Mouse (Mus musculus) neural tube, embryonic 13.5 days (tissue): ENCODE measurements around the gene Dact3. TPM values are rescaled to one million over a fixed set of nuclear protein-coding genes. Genes with fewer than 3 reads are reported as not detected.

Experiments
- ATAC-seq: fragments of 200-750 bp; cut with Nextera tagmentation; 2 replicates; pipeline ENCODE4 v1.8.0; 2017; ENCODE audit warnings: low read depth, mild to moderate bottlenecking, moderate TSS enrichment, moderate library complexity
- H3K27ac ChIP-seq: fragments of 300-500 bp; sonication (generic); replicated peaks from 2 replicates; pipeline ENCODE4 v1.5.1; 2015; ENCODE audit warnings: moderate library complexity, mild to moderate bottlenecking, inconsistent platforms
- H3K27me3 ChIP-seq: fragments of 300-500 bp; sonication (generic); 2 replicates; pipeline ENCODE4 v1.6.1; 2015; ENCODE audit warnings: mild to moderate bottlenecking, inconsistent platforms
- H3K36me3 ChIP-seq: fragments of 300-500 bp; sonication (generic); 2 replicates; pipeline ENCODE4 v1.6.1; 2015; ENCODE audit warnings: mild to moderate bottlenecking, inconsistent platforms
- H3K4me1 ChIP-seq: fragments of 300-500 bp; sonication (generic); replicated peaks from 2 replicates; pipeline ENCODE4 v1.6.1; 2015; ENCODE audit warnings: inconsistent platforms
- H3K4me2 ChIP-seq: fragments of 300-500 bp; sonication (generic); 2 replicates; pipeline ENCODE4 v1.6.1; 2015; ENCODE audit warnings: inconsistent platforms, mild to moderate bottlenecking, moderate library complexity
- H3K4me3 ChIP-seq: fragments of 300-500 bp; sonication (generic); 2 replicates; pipeline ENCODE4 v1.5.1; 2015; ENCODE audit warnings: mild to moderate bottlenecking, inconsistent platforms
- H3K9ac ChIP-seq: fragments of 300-500 bp; sonication (generic); 2 replicates; pipeline ENCODE4 v1.6.1; 2015; ENCODE audit warnings: moderate library complexity, mild to moderate bottlenecking, inconsistent platforms
- H3K9me3 ChIP-seq: fragments of 300-500 bp; sonication (generic); 2 replicates; pipeline ENCODE4 v1.6.1; 2016; ENCODE audit warnings: inconsistent platforms
- WGBS: fragments of 180-500 bp; shearing (Covaris S2); methylation state at CpG from one replicate; pipeline ENCODE4 v1.1.7; 2015; 5-methylcytosine and 5-hydroxymethylcytosine counted together
- polyA plus RNA-seq: library from polyadenylated mRNA; unstranded; fragments of >200 nt; fragmentation: Nextera tagmentation; extraction: Ambion mirVana; gene quantifications from 2 replicates; pipeline ENCODE4 v1.2.1, GENCODE M21; 2015

The Dact3 gene
- polyA plus RNA-seq, 1 experiment from 2014 or later: 3.9 TPM

- peaks cover 41% of the 10 kb centered on the region for H3K36me3 ChIP-seq
- WGBS: 17% methylated on average over 9 of the region's 9 CpGs
These were observed 4.9 kb downstream of the Dact3 start for GRCm38 (mm10) chr7:16879796-16880547.

GRCm38 (mm10) chr7:16880615-16881014 is 5.5 kb downstream of the Dact3 start:
- Histone ChIP-seq H3K4me3 (0 out of 2 replicates have a peak overlapping the region, but pooled peaks have one; percentile 0), H3K27ac (peak overlapping the region; percentile 59), H3K4me1 (peaks cover 33% of the 10 kb centered on the region), H3K4me2 (0 out of 2 replicates have a peak overlapping the region, but pooled peaks have one; percentile 11), H3K36me3 (peaks cover 48% of the 10 kb centered on the region), H3K27me3 (peaks cover 37% of the 10 kb centered on the region), H3K9me3 (peaks cover 6% of the 10 kb centered on the region), H3K9ac (peak overlapping the region; percentile 36; the same call in 1 of the 2 replicates)
- 8% methylated on average over 5 of the region's 5 CpGs for WGBS
- ATAC-seq: no peak

More at GRCm38 (mm10) chr7:16879796-16880547, 4.9 kb downstream of the Dact3 start:
- Histone ChIP-seq H3K9ac (peak overlapping the region; percentile 36; the same call in 1 of the 2 replicates), H3K4me3 (0 out of 2 replicates have a peak overlapping the region, but pooled peaks have one; percentile 0), H3K27ac (peak overlapping the region; percentile 59), H3K27me3 (peaks cover 31% of the 10 kb centered on the region), H3K9me3 (0 out of 2 replicates have a peak, but pooled peaks cover under 1% of the 10 kb centered on the region), H3K4me2 (peak overlapping the region; percentile 11; the same call in 1 of the 2 replicates), H3K4me1 (peaks cover 35% of the 10 kb centered on the region)
- no peak for ATAC-seq

- H3K4me1 ChIP-seq: peaks cover 16% of the 10 kb centered on the region
- 91% methylated on average over 6 of the region's 6 CpGs for WGBS
- H3K27me3 ChIP-seq: peaks cover 60% of the 10 kb centered on the region
- no peak for ATAC-seq
- H3K4me2 ChIP-seq: no peak overlapping the region
- H3K27ac ChIP-seq: no peak overlapping the region
- H3K36me3 ChIP-seq: peaks cover 67% of the 10 kb centered on the region
- no peak overlapping the region for H3K4me3 ChIP-seq
- no peak overlapping the region for H3K9ac ChIP-seq
- peaks cover 13% of the 10 kb centered on the region for H3K9me3 ChIP-seq
These were observed 8.0 kb downstream of the Dact3 start for GRCm38 (mm10) chr7:16883162-16883561.

- peaks cover 13% of the 10 kb centered on the region for H3K9me3 ChIP-seq
- WGBS: 50% methylated on average over 4 of the region's 4 CpGs
- H3K4me1 ChIP-seq: peaks cover 16% of the 10 kb centered on the region
- H3K9ac ChIP-seq: no peak overlapping the region
- no peak overlapping the region for H3K4me3 ChIP-seq
- no peak overlapping the region for H3K27ac ChIP-seq
- peak; percentile 3; the same call in 1 of the 2 replicates for ATAC-seq
- peaks cover 63% of the 10 kb centered on the region for H3K36me3 ChIP-seq
- peaks cover 65% of the 10 kb centered on the region for H3K27me3 ChIP-seq
- H3K4me2 ChIP-seq: no peak overlapping the region
These were observed 9.2 kb downstream of the Dact3 start for GRCm38 (mm10) chr7:16884334-16884733.

- Histone ChIP-seq H3K4me3 (peak overlapping the region; percentile 25), H3K9me3 (peaks cover 13% of the 10 kb centered on the region), H3K36me3 (peaks cover 61% of the 10 kb centered on the region), H3K27ac (no peak overlapping the region), H3K4me2 (peak overlapping the region; percentile 32), H3K27me3 (peaks cover 75% of the 10 kb centered on the region), H3K4me1 (peaks cover 8% of the 10 kb centered on the region), H3K9ac (no peak overlapping the region)
- WGBS: 13% methylated on average over 95 of the region's 95 CpGs
- peak; percentile 5; the same call in 1 of the 2 replicates for ATAC-seq
These were observed 10.2 kb downstream of the Dact3 start for GRCm38 (mm10) chr7:16885271-16885776.

GRCm38 (mm10) chr7:16885905-16886304 is 10.8 kb downstream of the Dact3 start:
- Histone ChIP-seq H3K27me3 (peaks cover 76% of the 10 kb centered on the region), H3K4me3 (peak overlapping the region; percentile 25), H3K4me2 (peak overlapping the region; percentile 32; the same call in 1 of the 2 replicates)

GRCm38 (mm10) chr7:16890536-16890935 is 15.4 kb downstream of the Dact3 start:
- peaks cover 20% of the 10 kb centered on the region for H3K36me3 ChIP-seq
- H3K9ac ChIP-seq: no peak overlapping the region
- H3K9me3 ChIP-seq: peaks cover 7% of the 10 kb centered on the region
- no peak for ATAC-seq
- H3K4me2 ChIP-seq: peak overlapping the region; percentile 57
- peaks cover 39% of the 10 kb centered on the region for H3K4me1 ChIP-seq
- H3K27me3 ChIP-seq: peaks cover 67% of the 10 kb centered on the region
- peak overlapping the region; percentile 66; the same call in 1 of the 2 replicates for H3K27ac ChIP-seq
- no peak overlapping the region for H3K4me3 ChIP-seq
- 54% methylated on average over 6 of the region's 6 CpGs for WGBS

More at GRCm38 (mm10) chr7:16885905-16886304, 10.8 kb downstream of the Dact3 start:
- Histone ChIP-seq H3K27ac (no peak overlapping the region), H3K9me3 (peaks cover 13% of the 10 kb centered on the region), H3K9ac (no peak overlapping the region), H3K4me1 (peaks cover 4% of the 10 kb centered on the region), H3K36me3 (peaks cover 61% of the 10 kb centered on the region)
- WGBS: 40% methylated on average over 59 of the region's 59 CpGs
- no peak for ATAC-seq

GRCm38 (mm10) chr7:16890944-16891343 is 15.8 kb downstream of the Dact3 start:
- Histone ChIP-seq H3K36me3 (peaks cover 16% of the 10 kb centered on the region), H3K4me2 (peak overlapping the region; percentile 57), H3K27me3 (peaks cover 63% of the 10 kb centered on the region), H3K27ac (peak overlapping the region; percentile 66), H3K4me1 (peaks cover 40% of the 10 kb centered on the region), H3K9me3 (0 out of 2 replicates have a peak, but pooled peaks cover 3% of the 10 kb centered on the region), H3K9ac (no peak overlapping the region; the same call in 1 of the 2 replicates), H3K4me3 (no peak overlapping the region)
- WGBS: 2% methylated on average over 19 of the region's 23 CpGs
- no peak for ATAC-seq

GRCm38 (mm10) chr7:16891641-16892351 is 16.7 kb downstream of the Dact3 start, which contains the start of gene Gng8:
Gene Gng8 (plus strand): TSS chr7:16891786.
- peaks cover 8% of the 10 kb centered on the region for H3K36me3 ChIP-seq
- WGBS: under 1% methylated on average over 30 of the region's 30 CpGs
- H3K4me3 ChIP-seq: peak within 1 kb of the TSS; percentile 27
- H3K27ac ChIP-seq: peak within 1 kb of the TSS; percentile 66
- H3K4me2 ChIP-seq: peak within 1 kb of the TSS; percentile 57
- H3K9me3 ChIP-seq: no peaks in the 10 kb centered on the region
- peak within 1 kb of the TSS; percentile 38 for H3K9ac ChIP-seq
- peak; percentile 68 for ATAC-seq
- peaks cover 40% of the 10 kb centered on the region for H3K4me1 ChIP-seq
- H3K27me3 ChIP-seq: peaks cover 54% of the 10 kb centered on the region

GRCm38 (mm10) chr7:16892352-16892730 is 17.2 kb downstream of the Dact3 start:
- H3K9ac ChIP-seq: peak overlapping the region; percentile 38; the same call in 1 of the 2 replicates
- ATAC-seq: peak; percentile 9; the same call in 1 of the 2 replicates
- peak overlapping the region; percentile 27 for H3K4me3 ChIP-seq
- WGBS: 50% methylated on average over 9 of the region's 9 CpGs
- H3K4me2 ChIP-seq: peak overlapping the region; percentile 57
- H3K9me3 ChIP-seq: no peaks in the 10 kb centered on the region
- no peak overlapping the region for H3K27ac ChIP-seq
- peaks cover 4% of the 10 kb centered on the region for H3K36me3 ChIP-seq
- peaks cover 50% of the 10 kb centered on the region for H3K27me3 ChIP-seq
- peaks cover 40% of the 10 kb centered on the region for H3K4me1 ChIP-seq

- peaks cover 40% of the 10 kb centered on the region for H3K4me1 ChIP-seq
- H3K27ac ChIP-seq: peak overlapping the region; percentile 59; the same call in 1 of the 2 replicates
- no peak overlapping the region for H3K4me3 ChIP-seq
- H3K9ac ChIP-seq: peak overlapping the region; percentile 38; the same call in 1 of the 2 replicates
- no peaks in the 10 kb centered on the region for H3K36me3 ChIP-seq
- WGBS: 0% methylated on average over 6 of the region's 6 CpGs
- peaks cover 43% of the 10 kb centered on the region for H3K27me3 ChIP-seq
- peak overlapping the region; percentile 54 for H3K4me2 ChIP-seq
- no peak for ATAC-seq
- no peaks in the 10 kb centered on the region for H3K9me3 ChIP-seq
These were observed 18.5 kb downstream of the Dact3 start for GRCm38 (mm10) chr7:16893612-16894011.
